Mouse (Mus musculus) thymus, postnatal 36 days (tissue): ENCODE results near the gene Map2k5.
A peak's percentile ranks its signal among the peaks of the same experiment; 100 is the strongest.

ENCODE experiments used
- DNase-seq, 2 experiments: peaks; one replicate each; pipeline ENCODE4 v3.0.0; 2022; ENCODE audit warnings: mixed read lengths in 2 of 2

Map2k5 gene

GRCm38 (mm10) chr9:63182306-63182960 lies 195.3 kb downstream of the Map2k5 start:
- no peak for DNase-seq

GRCm38 (mm10) chr9:63181337-63182178 lies 196.1 kb downstream of the Map2k5 start:
- DNase-seq = no peak

GRCm38 (mm10) chr9:63178296-63178695 lies 199.4 kb downstream of the Map2k5 start:
- DNase-seq = no peak

- DNase-seq = peak; percentile 11 to 32
These were observed 203.5 kb downstream of the Map2k5 start for GRCm38 (mm10) chr9:63174001-63174721.

- no peak for DNase-seq
These were observed 205.8 kb downstream of the Map2k5 start for GRCm38 (mm10) chr9:63171951-63172350.

GRCm38 (mm10) chr9:63169127-63169526 lies 208.6 kb downstream of the Map2k5 start:
- no peak for DNase-seq

- no peak for DNase-seq
These were observed 212.6 kb downstream of the Map2k5 start for GRCm38 (mm10) chr9:63165070-63165469.

GRCm38 (mm10) chr9:63163756-63164155 lies 213.9 kb downstream of the Map2k5 start:
- no peak for DNase-seq

- no peak for DNase-seq
These were observed 225.8 kb downstream of the Map2k5 start for GRCm38 (mm10) chr9:63151949-63152348.

GRCm38 (mm10) chr9:63151072-63151870 lies 226.4 kb downstream of the Map2k5 start:
- DNase-seq = peak; percentile 42 to 47

- DNase-seq = no peak
These were observed 227.5 kb downstream of the Map2k5 start for GRCm38 (mm10) chr9:63150086-63150800.

GRCm38 (mm10) chr9:63149372-63149766 lies 228.3 kb downstream of the Map2k5 start:
- DNase-seq = no peak

GRCm38 (mm10) chr9:63148410-63149371 lies 229.0 kb downstream of the Map2k5 start, which contains the start of gene Skor1:
TSS of gene Skor1 (minus strand) at chr9:63148961.
- no peak for DNase-seq

- no peak for DNase-seq
These were observed 229.8 kb downstream of the Map2k5 start for GRCm38 (mm10) chr9:63147786-63148409.

GRCm38 (mm10) chr9:63147296-63147695 lies 230.4 kb downstream of the Map2k5 start:
- DNase-seq = no peak

GRCm38 (mm10) chr9:63146856-63147274 lies 230.8 kb downstream of the Map2k5 start:
- no peak for DNase-seq

GRCm38 (mm10) chr9:63146126-63146855 lies 231.4 kb downstream of the Map2k5 start:
- DNase-seq = no peak

GRCm38 (mm10) chr9:63145249-63146125 lies 232.2 kb downstream of the Map2k5 start:
- DNase-seq = no peak
